Mouse (Mus musculus) kidney, adult 2 months (tissue): ENCODE data around the gene Ttll4. TPM values are rescaled to one million over a fixed set of nuclear protein-coding genes. Genes with fewer than 3 reads are reported as not detected.

Experiments
- DNase-seq: peaks from one replicate; pipeline ENCODE4 v3.0.0; 2021
- H3K27ac ChIP-seq: fragments of 200-500 bp; 2 replicates; pipeline ENCODE4 v1.5.1; 2012; ENCODE audit warnings: low read depth, low read length, control low read depth, inconsistent platforms; ENCODE audit not compliant: insufficient read depth
- H3K27me3 ChIP-seq: fragments of 200-500 bp; replicated peaks from 2 replicates; pipeline ENCODE4 v1.6.1; 2012; ENCODE audit warnings: mild to moderate bottlenecking, moderate library complexity, low read length, inconsistent platforms; ENCODE audit not compliant: control insufficient read depth, insufficient read depth
- H3K36me3 ChIP-seq: fragments of 200-500 bp; 2 replicates; pipeline ENCODE4 v1.6.1; 2012; ENCODE audit warnings: mild to moderate bottlenecking, moderate library complexity, low read length, inconsistent platforms; ENCODE audit not compliant: control insufficient read depth, insufficient read depth
- H3K4me1 ChIP-seq: fragments of 200-500 bp; 2 replicates; pipeline ENCODE4 v1.6.1; 2011; ENCODE audit warnings: low read length; ENCODE audit not compliant: control insufficient read depth, insufficient read depth
- H3K4me3 ChIP-seq: fragments of 200-500 bp; 2 replicates; pipeline ENCODE4 v1.5.1; 2011; ENCODE audit warnings: mild to moderate bottlenecking, low read depth, low read length, control low read depth; ENCODE audit not compliant: insufficient read depth
- CTCF ChIP-seq: fragments of 200-500 bp; conservative IDR thresholded peaks from 2 replicates; pipeline ENCODE4 v1.5.1; 2011; ENCODE audit warnings: low read depth, mild to moderate bottlenecking, control low read depth, low read length, moderate library complexity, mixed read lengths; ENCODE audit not compliant: insufficient read depth, insufficient read length
- POLR2A ChIP-seq: fragments of 200-500 bp; IDR thresholded peaks from one replicate; pipeline ENCODE4 v1.6.1; 2011; ENCODE audit warnings: low read depth, low read length, control low read depth
- WGBS: fragments of 180-500 bp; shearing (Covaris S2); methylation state at CpG from one replicate; pipeline ENCODE4 v1.1.7; 2018; 5-methylcytosine and 5-hydroxymethylcytosine counted together
- polyA plus RNA-seq: library from polyadenylated mRNA; depleted of rRNA; stranded (reverse); fragments of >200 nt; gene quantifications from 2 replicates; pipeline ENCODE4 v1.2.3, GENCODE M21; 2012

Ttll4 gene
- polyA plus RNA-seq, 1 experiment, result 11.2 TPM

- H3K4me3 ChIP-seq, result peak overlapping the region; percentile 73; the same call in 1 of the 2 replicates
- no peaks in the 10 kb centered on the region for H3K27me3 ChIP-seq
- no peaks in the 10 kb centered on the region for H3K36me3 ChIP-seq
- H3K4me1 ChIP-seq, result peaks cover 4% of the 10 kb centered on the region
- no peak for DNase-seq
- TF ChIP-seq CTCF, result no peak
- no peak for TF ChIP-seq POLR2A
- no peak overlapping the region for H3K27ac ChIP-seq
- WGBS, result 64% methylated on average over 2 of the region's 2 CpGs
Measured at GRCm38 (mm10) chr1:74714967-74715366, 53.4 kb downstream of the Ttll4 start.

- Histone ChIP-seq H3K27ac (no peak overlapping the region), H3K36me3 (no peaks in the 10 kb centered on the region), H3K27me3 (no peaks in the 10 kb centered on the region), H3K4me3 (no peak overlapping the region), H3K4me1 (peaks cover 4% of the 10 kb centered on the region)
- DNase-seq, result no peak
- TF ChIP-seq POLR2A (no peak), CTCF (no peak)
- WGBS, result 68% methylated on average over 5 of the region's 5 CpGs
Measured at GRCm38 (mm10) chr1:74715468-74715867, 53.9 kb downstream of the Ttll4 start.

- no peak overlapping the region for H3K27ac ChIP-seq
- H3K4me1 ChIP-seq, result peaks cover 4% of the 10 kb centered on the region
- DNase-seq, result no peak
- 89% methylated on average over 6 of the region's 6 CpGs for WGBS
- no peaks in the 10 kb centered on the region for H3K36me3 ChIP-seq
- no peaks in the 10 kb centered on the region for H3K27me3 ChIP-seq
- TF ChIP-seq POLR2A (no peak), CTCF (no peak)
- H3K4me3 ChIP-seq, result no peak overlapping the region
Measured at GRCm38 (mm10) chr1:74715886-74716285, 54.3 kb downstream of the Ttll4 start.

GRCm38 (mm10) chr1:74718113-74718512 is 56.6 kb downstream of the Ttll4 start:
- Histone ChIP-seq H3K4me3 (no peak overlapping the region), H3K27ac (no peak overlapping the region), H3K36me3 (no peaks in the 10 kb centered on the region), H3K27me3 (no peaks in the 10 kb centered on the region), H3K4me1 (no peaks in the 10 kb centered on the region)
- no peak for DNase-seq
- 87% methylated on average over 8 of the region's 8 CpGs for WGBS
- no peak for TF ChIP-seq POLR2A

GRCm38 (mm10) chr1:74719281-74719680 is 57.7 kb downstream of the Ttll4 start:
- H3K4me3 ChIP-seq, result no peak overlapping the region
- TF ChIP-seq CTCF (no peak), POLR2A (no peak)
- H3K4me1 ChIP-seq, result no peaks in the 10 kb centered on the region
- no peaks in the 10 kb centered on the region for H3K27me3 ChIP-seq
- H3K36me3 ChIP-seq, result no peaks in the 10 kb centered on the region
- H3K27ac ChIP-seq, result no peak overlapping the region
- 92% methylated on average over 3 of the region's 3 CpGs for WGBS
- no peak for DNase-seq

- H3K4me3 ChIP-seq, result no peak overlapping the region
- WGBS, result 73% methylated on average over 6 of the region's 6 CpGs
- no peak overlapping the region for H3K27ac ChIP-seq
- H3K36me3 ChIP-seq, result no peaks in the 10 kb centered on the region
- no peaks in the 10 kb centered on the region for H3K27me3 ChIP-seq
- no peak for DNase-seq
- TF ChIP-seq CTCF (no peak), POLR2A (no peak)
- H3K4me1 ChIP-seq, result no peaks in the 10 kb centered on the region
Measured at GRCm38 (mm10) chr1:74721657-74722056, 60.1 kb downstream of the Ttll4 start.

GRCm38 (mm10) chr1:74723748-74724147 is 62.2 kb downstream of the Ttll4 start:
- H3K27me3 ChIP-seq, result no peaks in the 10 kb centered on the region
- H3K4me3 ChIP-seq, result no peak overlapping the region
- peak; percentile 54 for DNase-seq
- no peaks in the 10 kb centered on the region for H3K4me1 ChIP-seq
- WGBS, result 82% methylated on average over 2 of the region's 2 CpGs
- TF ChIP-seq CTCF, result peak; percentile 59
- TF ChIP-seq POLR2A, result no peak
- H3K36me3 ChIP-seq, result no peaks in the 10 kb centered on the region
- no peak overlapping the region for H3K27ac ChIP-seq

GRCm38 (mm10) chr1:74726114-74726513 is 64.6 kb downstream of the Ttll4 start:
- DNase-seq, result peak; percentile 31
- 44% methylated on average over 5 of the region's 5 CpGs for WGBS
- 0 out of 2 replicates have a peak overlapping the region, but pooled peaks have one; percentile 26 for H3K27ac ChIP-seq
- H3K4me1 ChIP-seq, result no peaks in the 10 kb centered on the region
- H3K4me3 ChIP-seq, result no peak overlapping the region
- H3K27me3 ChIP-seq, result no peaks in the 10 kb centered on the region
- H3K36me3 ChIP-seq, result no peaks in the 10 kb centered on the region
- TF ChIP-seq CTCF, result no peak
- no peak for TF ChIP-seq POLR2A
